Mouse (Mus musculus) C2C12 (cell line): Measurements from ENCODE around the gene Ltbp3. TPM values are rescaled to one million over a fixed set of nuclear protein-coding genes. Genes with fewer than 3 reads are reported as not detected.

Source experiments
- H3K27me3 ChIP-seq: one replicate; pipeline ENCODE4 v1.6.1; 2011; ENCODE audit not compliant: control insufficient read depth, insufficient read depth, insufficient read length
- H3K36me3 ChIP-seq: one replicate; pipeline ENCODE4 v1.6.1; 2011; ENCODE audit not compliant: control insufficient read depth, insufficient read depth
- H3K4me3 ChIP-seq: one replicate; pipeline ENCODE4 v1.5.1; 2011; ENCODE audit warnings: mild to moderate bottlenecking, control low read depth; ENCODE audit not compliant: poor library complexity, insufficient read depth, severe bottlenecking
- H3K79me2 ChIP-seq: one replicate; pipeline ENCODE4 v1.6.1; 2011; ENCODE audit not compliant: control insufficient read depth, insufficient read depth
- H3K79me3 ChIP-seq: one replicate; pipeline ENCODE4 v1.6.1; 2011; ENCODE audit warnings: low read depth, control low read depth
- H3ac ChIP-seq: one replicate; pipeline ENCODE3; 2011; ENCODE audit warnings: low read depth; ENCODE audit not compliant: control insufficient read depth, insufficient read length
- CEBPB ChIP-seq: IDR thresholded peaks from one replicate; pipeline ENCODE4 v1.6.1; 2011; ENCODE audit warnings: low read depth, mild to moderate bottlenecking, control low read depth, moderate library complexity
- CTCF ChIP-seq: IDR thresholded peaks from one replicate; pipeline ENCODE4 v1.5.1; 2011; ENCODE audit not compliant: control insufficient read depth, insufficient read depth, insufficient read length
- FOSL1 ChIP-seq: IDR thresholded peaks from one replicate; pipeline ENCODE4 v1.8.0; 2011; ENCODE audit warnings: mild to moderate bottlenecking, low read length; ENCODE audit not compliant: poor library complexity, insufficient read depth, severe bottlenecking
- MAX ChIP-seq: IDR thresholded peaks from one replicate; pipeline ENCODE4 v1.6.1; 2011; ENCODE audit warnings: mild to moderate bottlenecking, control low read depth
- MYOD1 ChIP-seq: IDR thresholded peaks from one replicate; pipeline ENCODE4 v1.6.1; 2011; ENCODE audit warnings: low read depth; ENCODE audit not compliant: control insufficient read depth, insufficient read length
- MYOG ChIP-seq: IDR thresholded peaks from one replicate; pipeline ENCODE4 v1.6.1; 2011; ENCODE audit not compliant: control insufficient read depth, insufficient read length; ENCODE audit errors: extremely low read depth
- USF1 ChIP-seq: IDR thresholded peaks from one replicate; pipeline ENCODE4 v1.6.1; 2011; ENCODE audit warnings: low read depth, mild to moderate bottlenecking, control low read depth, moderate library complexity
- polyA plus RNA-seq: library from polyadenylated mRNA; unstranded; fragments of >200 nt; fragmentation: generic; extraction: Trizol; gene quantifications from one replicate; pipeline ENCODE4 v1.2.1, GENCODE M21; 2012; ENCODE audit warnings: missing spikeins

Gene Ltbp3
- polyA plus RNA-seq, 1 experiment: 128 TPM

DNA sequence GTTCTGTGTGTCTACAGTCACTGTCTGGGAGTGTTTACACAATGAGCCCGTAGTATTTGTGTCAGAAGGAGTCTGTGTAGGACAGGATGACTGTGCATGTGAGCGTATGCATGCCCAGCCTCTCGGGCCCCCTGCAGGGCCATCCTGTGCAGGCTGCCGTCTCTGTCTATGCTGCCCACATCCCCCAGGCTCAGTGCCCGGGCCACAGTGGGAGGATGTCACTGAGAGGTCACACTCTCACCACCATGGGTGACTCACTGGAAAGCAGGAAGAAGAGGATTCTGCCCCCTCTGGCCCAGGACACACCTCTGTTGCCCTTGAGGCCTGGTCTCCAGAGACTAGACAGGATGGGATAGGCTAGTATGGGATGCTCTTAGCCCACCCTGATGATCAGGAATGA, 2.9 kb downstream of the Ltbp3 start:
- peaks cover 29% of the 10 kb centered on the region for H3K79me3 ChIP-seq
- no peaks in the 10 kb centered on the region for H3K27me3 ChIP-seq
- H3K79me2 ChIP-seq: peaks cover 52% of the 10 kb centered on the region
- H3ac ChIP-seq: peak overlapping the region; percentile 94
- peak overlapping the region; percentile 60 for H3K4me3 ChIP-seq
- peaks cover 25% of the 10 kb centered on the region for H3K36me3 ChIP-seq
- TF ChIP-seq FOSL1 (peak; percentile 45), MAX (peak; percentile 89), CEBPB (no peak)

DNA sequence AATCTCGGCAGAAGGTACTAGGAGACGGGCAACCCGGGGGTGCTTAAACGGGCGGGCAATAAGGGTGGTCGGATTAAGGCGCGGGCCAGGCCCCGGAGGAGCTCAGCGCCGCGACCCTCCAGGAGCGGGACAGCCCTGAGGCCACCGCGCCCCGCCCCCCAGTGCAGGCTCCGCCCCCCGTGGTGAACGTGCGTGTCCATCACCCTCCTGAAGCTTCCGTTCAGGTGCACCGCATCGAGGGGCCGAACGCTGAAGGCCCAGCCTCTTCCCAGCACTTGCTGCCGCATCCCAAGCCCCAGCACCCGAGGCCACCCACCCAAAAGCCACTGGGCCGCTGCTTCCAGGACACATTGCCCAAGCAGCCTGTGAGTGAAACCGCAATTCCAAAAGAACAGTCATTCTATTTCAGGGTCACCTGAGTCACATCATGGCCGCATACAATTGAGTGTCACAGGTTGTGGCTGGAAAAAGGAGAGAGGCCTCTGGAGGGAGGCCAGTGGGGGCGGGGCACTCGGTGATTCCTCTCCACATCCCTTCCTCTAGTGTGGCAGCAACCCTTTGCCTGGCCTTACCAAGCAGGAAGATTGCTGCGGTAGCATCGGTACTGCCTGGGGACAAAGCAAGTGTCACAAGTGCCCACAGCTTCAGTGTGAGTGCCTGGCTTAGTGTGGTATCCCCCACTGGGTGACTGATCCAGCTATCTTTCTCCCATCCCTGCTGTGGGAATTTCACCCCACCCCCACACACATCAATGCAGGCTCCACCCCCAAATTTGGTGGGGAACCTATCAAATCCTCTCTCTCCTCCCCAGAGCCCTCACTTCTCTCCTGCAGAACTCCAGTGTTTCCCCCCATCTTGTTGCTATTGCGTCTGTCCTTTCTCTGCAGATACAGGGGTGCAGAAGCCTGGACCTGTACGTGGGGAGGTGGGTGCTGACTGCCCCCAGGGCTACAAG, 5.3 kb downstream of the Ltbp3 start:
- Histone ChIP-seq H3ac (no peak overlapping the region), H3K36me3 (peaks cover 36% of the 10 kb centered on the region), H3K79me2 (peaks cover 52% of the 10 kb centered on the region), H3K79me3 (peaks cover 29% of the 10 kb centered on the region), H3K27me3 (no peaks in the 10 kb centered on the region), H3K4me3 (no peak overlapping the region)
- TF ChIP-seq FOSL1 (no peak), USF1 (no peak), CEBPB (no peak), MAX (no peak), MYOG (no peak), CTCF (no peak), MYOD1 (no peak)

DNA sequence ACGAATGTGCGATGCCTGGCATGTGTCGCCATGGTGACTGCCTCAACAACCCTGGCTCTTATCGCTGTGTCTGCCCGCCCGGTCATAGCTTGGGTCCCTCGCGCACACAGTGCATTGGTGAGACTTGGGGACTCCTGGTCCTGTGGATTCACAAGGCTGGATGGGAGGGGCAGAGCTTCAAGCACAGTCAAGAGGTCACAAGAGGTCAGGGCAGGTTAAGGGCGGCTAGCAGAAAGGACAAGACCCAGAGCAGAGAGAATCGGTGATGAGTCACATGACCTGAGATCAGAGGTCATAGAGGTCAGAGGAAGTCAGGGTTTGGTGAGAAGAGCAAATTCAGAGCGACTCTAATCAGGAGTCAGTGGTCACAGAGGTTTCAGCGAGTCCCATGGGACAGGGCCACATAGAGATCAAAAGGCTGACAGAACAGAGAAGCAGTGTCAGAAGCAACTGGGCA, 6.2 kb downstream of the Ltbp3 start:
- peaks cover 44% of the 10 kb centered on the region for H3K36me3 ChIP-seq
- no peak overlapping the region for H3K4me3 ChIP-seq
- no peak overlapping the region for H3ac ChIP-seq
- H3K79me2 ChIP-seq: peaks cover 44% of the 10 kb centered on the region
- H3K27me3 ChIP-seq: no peaks in the 10 kb centered on the region
- peaks cover 26% of the 10 kb centered on the region for H3K79me3 ChIP-seq
- TF ChIP-seq USF1: peak; percentile 26
- TF ChIP-seq FOSL1: no peak
- no peak for TF ChIP-seq CEBPB
- no peak for TF ChIP-seq MAX

DNA sequence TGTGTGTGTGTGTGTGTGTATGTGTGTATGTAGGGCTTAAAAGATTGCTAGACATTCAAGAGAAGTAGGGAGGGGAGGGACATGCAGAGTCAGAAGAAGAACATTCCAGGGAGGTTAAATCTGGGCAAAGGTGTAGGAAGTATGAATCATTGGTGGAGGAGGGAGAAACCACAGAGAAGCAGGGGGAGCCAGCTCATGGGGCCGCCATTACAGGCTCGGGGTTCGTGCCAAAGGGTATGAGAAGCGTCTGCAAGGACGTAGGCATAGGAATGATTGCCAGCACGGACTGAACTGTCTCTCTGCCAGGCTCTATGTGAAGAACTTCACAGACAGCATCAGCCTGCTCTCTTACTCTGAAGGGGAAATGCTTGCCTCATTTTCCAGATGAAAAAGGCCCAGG, 8.8 kb downstream of the Ltbp3 start:
- no peak overlapping the region for H3ac ChIP-seq
- peaks cover 14% of the 10 kb centered on the region for H3K79me3 ChIP-seq
- peaks cover 67% of the 10 kb centered on the region for H3K36me3 ChIP-seq
- no peaks in the 10 kb centered on the region for H3K27me3 ChIP-seq
- TF ChIP-seq FOSL1 (peak; percentile 25), USF1 (no peak), MYOG (no peak), CEBPB (no peak), MYOD1 (no peak), MAX (no peak)
- no peak overlapping the region for H3K4me3 ChIP-seq
- H3K79me2 ChIP-seq: peaks cover 23% of the 10 kb centered on the region

DNA sequence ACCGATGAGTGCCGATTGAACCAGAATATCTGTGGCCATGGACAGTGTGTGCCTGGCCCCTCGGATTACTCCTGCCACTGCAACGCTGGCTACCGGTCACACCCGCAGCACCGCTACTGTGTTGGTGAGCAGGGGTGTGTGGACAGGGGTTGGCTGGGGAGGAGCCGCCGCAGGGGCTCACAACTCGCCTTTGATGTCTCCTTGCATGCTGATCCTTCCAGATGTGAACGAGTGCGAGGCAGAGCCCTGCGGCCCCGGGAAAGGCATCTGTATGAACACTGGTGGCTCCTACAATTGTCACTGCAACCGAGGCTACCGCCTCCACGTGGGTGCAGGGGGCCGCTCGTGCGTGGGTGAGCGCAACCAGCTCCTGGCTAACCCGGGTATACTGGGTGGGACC, 10.2 kb downstream of the Ltbp3 start:
- no peak overlapping the region for H3ac ChIP-seq
- no peaks in the 10 kb centered on the region for H3K27me3 ChIP-seq
- TF ChIP-seq CTCF (no peak), MYOG (no peak), MYOD1 (no peak), USF1 (no peak), FOSL1 (no peak), CEBPB (no peak), MAX (no peak)
- H3K36me3 ChIP-seq: peaks cover 62% of the 10 kb centered on the region
- no peak overlapping the region for H3K4me3 ChIP-seq
- H3K79me3 ChIP-seq: peaks cover 4% of the 10 kb centered on the region
- H3K79me2 ChIP-seq: peaks cover 8% of the 10 kb centered on the region

DNA sequence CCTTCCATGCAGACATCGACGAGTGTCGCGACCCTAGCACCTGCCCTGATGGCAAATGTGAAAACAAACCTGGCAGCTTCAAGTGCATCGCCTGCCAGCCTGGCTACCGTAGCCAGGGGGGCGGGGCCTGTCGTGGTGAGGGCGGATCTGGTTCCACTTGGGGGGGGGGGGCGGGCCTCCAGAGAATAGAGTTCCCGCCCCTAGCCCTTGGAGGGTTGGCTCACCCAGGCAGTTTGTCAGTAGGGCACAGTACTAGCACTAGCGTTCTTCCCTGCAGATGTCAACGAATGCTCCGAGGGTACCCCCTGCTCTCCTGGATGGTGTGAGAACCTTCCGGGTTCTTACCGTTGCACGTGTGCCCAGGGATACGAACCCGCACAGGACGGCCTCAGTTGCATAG, 11.0 kb downstream of the Ltbp3 start:
- Histone ChIP-seq H3K79me2 (no peaks in the 10 kb centered on the region), H3K36me3 (peaks cover 60% of the 10 kb centered on the region), H3ac (no peak overlapping the region), H3K27me3 (no peaks in the 10 kb centered on the region), H3K4me3 (no peak overlapping the region), H3K79me3 (no peaks in the 10 kb centered on the region)
- no peak for TF ChIP-seq CTCF
- no peak for TF ChIP-seq USF1
- TF ChIP-seq CEBPB: no peak
- TF ChIP-seq MYOG: no peak
- no peak for TF ChIP-seq MAX
- TF ChIP-seq FOSL1: no peak
- TF ChIP-seq MYOD1: no peak
